7 mouse cellular contexts compared by ENCODE assay signal in the genomic region with DNA sequence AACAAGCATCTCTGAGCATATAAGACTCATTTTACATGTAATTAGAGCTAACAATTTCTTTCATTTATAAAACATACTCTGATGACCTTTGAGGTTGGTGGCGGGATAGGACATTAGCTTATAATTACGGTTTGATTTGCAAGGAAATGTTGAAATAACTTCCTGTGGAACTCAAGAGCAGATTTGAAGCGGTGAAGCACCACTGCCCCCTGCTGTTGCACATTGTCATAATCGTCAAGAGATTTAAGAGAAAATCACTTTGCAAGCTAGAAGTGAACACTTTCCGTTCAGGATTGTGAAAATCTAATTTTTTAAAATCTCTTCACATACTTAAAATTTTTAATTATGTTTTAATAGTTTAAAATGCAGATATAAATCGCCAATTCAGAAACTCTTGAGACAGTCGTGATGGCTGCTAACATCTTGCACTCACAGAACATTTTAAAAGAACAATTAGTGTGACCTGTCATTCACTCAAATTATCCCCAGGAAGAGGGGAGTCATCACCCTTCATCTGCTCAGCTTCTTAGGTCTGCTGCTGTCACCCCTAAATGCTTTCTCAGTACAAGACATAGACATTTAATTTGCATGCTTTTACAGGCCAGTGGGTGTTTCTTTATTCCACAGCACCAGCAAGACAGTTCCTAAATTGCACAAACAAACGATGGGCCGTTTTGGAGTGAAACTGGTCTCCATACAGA.
DNase-seq lines count a peak whose midpoint lies in the region; ATAC-seq and TF ChIP-seq lines count a peak whose summit lies in the region.

No protein-coding gene starts in this region.

- no peak overlapping the region for H3K27ac ChIP-seq in lung, embryonic 14.5 days (ENCODE audit: low read depth)
- H3K27ac ChIP-seq in stomach, postnatal 0 days (replicated peaks), result no peak overlapping the region

- 18% methylated on average over 9 of the region's 9 CpGs for WGBS in lung, embryonic 14.5 days
- 24% methylated on average over 9 of the region's 9 CpGs for WGBS in stomach, postnatal 0 days

- no peaks in the 10 kb centered on the region for H3K36me3 ChIP-seq in lung, embryonic 14.5 days (ENCODE audit: insufficient read depth)
- H3K36me3 ChIP-seq in stomach, postnatal 0 days (ENCODE audit: control insufficient read depth, insufficient read depth, low read length), result no peaks in the 10 kb centered on the region

- no peaks in the 10 kb centered on the region for H3K9me3 ChIP-seq in lung, embryonic 14.5 days (ENCODE audit: low read depth, low read length)
- no peaks in the 10 kb centered on the region for H3K9me3 ChIP-seq in stomach, postnatal 0 days (ENCODE audit: control insufficient read depth, low read length)

- peak; percentile 12 to 33 for DNase-seq in urinary bladder, adult 18-20 months (ENCODE audit: low spot score in 2 of 2)
- no peak for DNase-seq in urinary bladder, adult 2 months (ENCODE audit: low spot score)
- DNase-seq in brain, embryonic 18.5 days (ENCODE audit: low read depth, low spot score), result peak; percentile 81
- peak; percentile 79 for DNase-seq in forelimb bud, embryonic 11.5 days (ENCODE audit: low read depth, low spot score)
- peak; percentile 89 for DNase-seq in kidney, postnatal 10 days
- peak; percentile 97 for DNase-seq in lung, embryonic 14.5 days
- DNase-seq in stomach, postnatal 0 days (ENCODE audit: low spot score), result peak; percentile 79

- no peak overlapping the region for H3K4me2 ChIP-seq in lung, embryonic 14.5 days
- H3K4me2 ChIP-seq in stomach, postnatal 0 days (replicated peaks; ENCODE audit: low read depth), result no peak overlapping the region

- H3K9ac ChIP-seq in lung, embryonic 14.5 days, result no peak overlapping the region
- no peak overlapping the region for H3K9ac ChIP-seq in stomach, postnatal 0 days (ENCODE audit: low read length)

- peak; percentile 93 for TF ChIP-seq CTCF in lung, embryonic 14.5 days (IDR thresholded peaks at IDR 0.05; ENCODE audit: low read depth)
- TF ChIP-seq CTCF in stomach, postnatal 0 days (IDR thresholded peaks at IDR 0.05; ENCODE audit: low read depth), result peak; percentile 95

- peaks cover 3% of the 10 kb centered on the region; the same call in 1 of the 2 replicates for H3K4me1 ChIP-seq in lung, embryonic 14.5 days (ENCODE audit: insufficient read depth)
- no peaks in the 10 kb centered on the region for H3K4me1 ChIP-seq in stomach, postnatal 0 days (replicated peaks; ENCODE audit: control insufficient read depth, insufficient read depth)

- no peak overlapping the region for H3K4me3 ChIP-seq in lung, embryonic 14.5 days (ENCODE audit: low read depth, low read length)
- no peak overlapping the region for H3K4me3 ChIP-seq in stomach, postnatal 0 days (ENCODE audit: low read depth, low read length)

- no peak for TF ChIP-seq EP300 in stomach, postnatal 0 days (optimal IDR thresholded peaks at IDR 0.05)

- no peaks in the 10 kb centered on the region for H3K27me3 ChIP-seq in lung, embryonic 14.5 days (ENCODE audit: insufficient read depth, low read length)
- H3K27me3 ChIP-seq in stomach, postnatal 0 days (ENCODE audit: control insufficient read depth, insufficient read depth, low read length), result no peaks in the 10 kb centered on the region

- ATAC-seq in lung, embryonic 14.5 days (ENCODE audit: insufficient read depth), result no peak
- no peak for ATAC-seq in stomach, postnatal 0 days (ENCODE audit: low FRiP score, low TSS enrichment)
